Mouse (Mus musculus): ENCODE measurements around the gene Nlrx1.

Gene Nlrx1

GRCm38 (mm10) chr9:44269077-44269476, 678 bp upstream of the Nlrx1 start:
- no peak for DNase-seq (ENCODE audit: low spot score in 2 of 2)

GRCm38 (mm10) chr9:44268027-44268360, 405 bp downstream of the Nlrx1 start:
- peak; percentile 57 to 64 for DNase-seq (ENCODE audit: low spot score in 2 of 2)

GRCm38 (mm10) chr9:44267319-44268026, 926 bp downstream of the Nlrx1 start:
- no peak for DNase-seq (ENCODE audit: low spot score in 2 of 2)

GRCm38 (mm10) chr9:44266478-44267226, 1.7 kb downstream of the Nlrx1 start:
- DNase-seq (ENCODE audit: low spot score in 2 of 2), result peak in 1 of 2 experiments; percentile 52

- no peak for DNase-seq (ENCODE audit: low spot score in 2 of 2)
Measured at GRCm38 (mm10) chr9:44261388-44261787, 7.0 kb downstream of the Nlrx1 start.

- no peak for DNase-seq (ENCODE audit: low spot score in 2 of 2)
Measured at GRCm38 (mm10) chr9:44259014-44259413, 9.4 kb downstream of the Nlrx1 start.

GRCm38 (mm10) chr9:44256213-44256612, 12.2 kb downstream of the Nlrx1 start:
- DNase-seq (ENCODE audit: low spot score in 2 of 2), result no peak

- DNase-seq (ENCODE audit: low spot score in 2 of 2), result no peak
Measured at GRCm38 (mm10) chr9:44255136-44255521, 13.3 kb downstream of the Nlrx1 start.

- no peak for DNase-seq (ENCODE audit: low spot score in 2 of 2)
Measured at GRCm38 (mm10) chr9:44254508-44255135, 13.8 kb downstream of the Nlrx1 start.

GRCm38 (mm10) chr9:44253441-44253840, 15.0 kb downstream of the Nlrx1 start:
- no peak for DNase-seq (ENCODE audit: low spot score in 2 of 2)

GRCm38 (mm10) chr9:44251314-44251713, 17.1 kb downstream of the Nlrx1 start, which contains the start of gene Pdzd3:
Pdzd3 (minus strand) TSS chr9:44251471.
- no peak for DNase-seq (ENCODE audit: low spot score in 2 of 2)

GRCm38 (mm10) chr9:44250445-44250844, 18.0 kb downstream of the Nlrx1 start:
- no peak for DNase-seq (ENCODE audit: low spot score in 2 of 2)

- peak in 1 of 2 experiments; percentile 39 for DNase-seq (ENCODE audit: low spot score in 2 of 2)
Measured at GRCm38 (mm10) chr9:44249181-44250146, 18.9 kb downstream of the Nlrx1 start.

GRCm38 (mm10) chr9:44247907-44248306, 20.5 kb downstream of the Nlrx1 start:
- DNase-seq (ENCODE audit: low spot score in 2 of 2), result no peak

GRCm38 (mm10) chr9:44243621-44244020, 24.8 kb downstream of the Nlrx1 start:
- DNase-seq (ENCODE audit: low spot score in 2 of 2), result no peak

GRCm38 (mm10) chr9:44241418-44241817, 27.0 kb downstream of the Nlrx1 start:
- DNase-seq (ENCODE audit: low spot score in 2 of 2), result no peak

- DNase-seq (ENCODE audit: low spot score in 2 of 2), result no peak
Measured at GRCm38 (mm10) chr9:44240911-44241310, 27.5 kb downstream of the Nlrx1 start.

- DNase-seq (ENCODE audit: low spot score in 2 of 2), result no peak
Measured at GRCm38 (mm10) chr9:44240399-44240798, 28.0 kb downstream of the Nlrx1 start, which contains the start of gene Ccdc153. Ccdc153 (plus strand) TSS chr9:44240676.

- DNase-seq (ENCODE audit: low spot score in 2 of 2), result no peak
Measured at GRCm38 (mm10) chr9:44239447-44239846, 29.0 kb downstream of the Nlrx1 start.

GRCm38 (mm10) chr9:44238501-44239190, 29.8 kb downstream of the Nlrx1 start:
- no peak for DNase-seq (ENCODE audit: low spot score in 2 of 2)

- DNase-seq (ENCODE audit: low spot score in 2 of 2), result no peak
Measured at GRCm38 (mm10) chr9:44237128-44237527, 31.3 kb downstream of the Nlrx1 start.

All from right cerebral cortex, postnatal 36 days (tissue).